Mouse (Mus musculus) heart, adult 2 months (tissue): Measurements from ENCODE around the gene Upp1.

Source experiments
- CTCF ChIP-seq: fragments of 200-600 bp; IDR thresholded peaks from 2 replicates; pipeline ENCODE4 v1.8.1; 2022; ENCODE audit warnings: antibody characterized with exemption, mild to moderate bottlenecking, moderate library complexity
- EP300 ChIP-seq: fragments of 200-500 bp; IDR thresholded peaks from 2 replicates; pipeline ENCODE4 v1.6.1; 2011; ENCODE audit warnings: low read depth, low read length, control low read depth; ENCODE audit not compliant: insufficient read depth
- POLR2A ChIP-seq: fragments of 200-500 bp; IDR thresholded peaks from 2 replicates; pipeline ENCODE4 v1.6.1; 2011; ENCODE audit warnings: mild to moderate bottlenecking, low read depth, low read length, control low read depth; ENCODE audit not compliant: insufficient read depth

- TF ChIP-seq POLR2A (no peak), CTCF (peak; percentile 75), EP300 (no peak)
Measured at GRCm38 (mm10) chr11:9126373-9127107, 8.6 kb downstream of the Upp1 start.
